Mouse (Mus musculus): ENCODE results near the gene Slc31a2. TPM values are rescaled to one million over a fixed set of nuclear protein-coding genes. Genes with fewer than 3 reads are reported as not detected.
A peak's percentile ranks its signal among the peaks of the same experiment; 100 is the strongest.

Gene Slc31a2
- total and polyA plus RNA-seq, 3 experiments = 6.2 to 8.6 (median 6.9) TPM

GRCm38 (mm10) chr4:62286257-62286991 lies 24.1 kb downstream of the Slc31a2 start (continued):
- no peak for TF ChIP-seq PAX5 (IDR thresholded peaks at IDR 0.05; ENCODE audit: low read length)
- TF ChIP-seq BHLHE40 (IDR thresholded peaks at IDR 0.05; ENCODE audit: low read depth, low read length) = peak; percentile 83
- TF ChIP-seq RAD21 (IDR thresholded peaks at IDR 0.05; ENCODE audit: low read depth, low read length) = no peak
- no peak for TF ChIP-seq ZC3H11A (IDR thresholded peaks at IDR 0.05; ENCODE audit: low read depth, low read length)
- TF ChIP-seq TBP (conservative IDR thresholded peaks at IDR 0.05; ENCODE audit: low read depth, low read length) = no peak
- peak; percentile 84 for TF ChIP-seq USF2 (conservative IDR thresholded peaks at IDR 0.05; ENCODE audit: low read depth, low read length)
- no peak; the same call in 1 of the 2 replicates for TF ChIP-seq GABPA (IDR thresholded peaks at IDR 0.05; ENCODE audit: insufficient replicate concordance, low read depth, low read length)
- TF ChIP-seq CHD2 (IDR thresholded peaks at IDR 0.05; ENCODE audit: low read length) = peak; percentile 32; the same call in 1 of the 2 replicates

GRCm38 (mm10) chr4:62286992-62287900 lies 24.9 kb downstream of the Slc31a2 start:
- dilution Hi-C loops (cut with MboI; ENCODE audit: extremely low pct_ligation_motif_present, extremely low pct_unique_long_range_greater_than_20kb, low sequenced_read_pairs) = no loop called here
- Histone ChIP-seq H3K9me3 (replicated peaks; ENCODE audit: low read length) (no peaks in the 10 kb centered on the region), H3K4me3 (replicated peaks in 1 of 3; ENCODE audit: low read depth in 2 of 3, low read length in 2 of 3, poor library complexity in 1 of 3) (peak overlapping the region; percentile 74 to 80 (median 76)), H3K4me2 (ENCODE audit: insufficient read depth, low read depth, poor library complexity, severe bottlenecking) (peak overlapping the region; percentile 87), H3K4me1 (ENCODE audit: control insufficient read depth in 1 of 2, insufficient read depth in 2 of 2) (peaks cover 28 to 69% of the 10 kb centered on the region in 2 experiments), H3K27ac (ENCODE audit: insufficient read depth, low read depth) (no peak overlapping the region), H3K36me3 (replicated peaks in 1 of 2; ENCODE audit: control insufficient read depth in 1 of 2, insufficient read depth in 1 of 2, low read length in 1 of 2) (peaks cover 0 to 23% of the 10 kb centered on the region in 2 experiments), H3K79me2 (replicated peaks; ENCODE audit: control insufficient read depth, extremely low read depth, insufficient read depth, poor library complexity, severe bottlenecking) (0 out of 2 replicates have a peak, but pooled peaks cover 3% of the 10 kb centered on the region), H3K27me3 (replicated peaks) (peaks cover 2% of the 10 kb centered on the region), H3K9ac (ENCODE audit: insufficient read depth, low read depth) (peak overlapping the region; percentile 42)
- no peak for TF ChIP-seq ETS1 (conservative IDR thresholded peaks at IDR 0.05; ENCODE audit: low read depth, low read length)
- TF ChIP-seq USF1 (IDR thresholded peaks at IDR 0.05; ENCODE audit: low read depth, low read length) = no peak
- no peak for TF ChIP-seq USF2 (conservative IDR thresholded peaks at IDR 0.05; ENCODE audit: low read depth, low read length)
- TF ChIP-seq E2F4 (IDR thresholded peaks at IDR 0.05; ENCODE audit: insufficient replicate concordance, low read depth, low read length) = no peak
- no peak for TF ChIP-seq POLR2A (IDR thresholded peaks at IDR 0.05; ENCODE audit: low read depth, low read length)
- TF ChIP-seq RCOR1 (conservative IDR thresholded peaks at IDR 0.05; ENCODE audit: low read depth, low read length) = no peak
- TF ChIP-seq POLR2AphosphoS2 (IDR thresholded peaks at IDR 0.05; ENCODE audit: low read depth, low read length) = no peak
- TF ChIP-seq NELFE (IDR thresholded peaks at IDR 0.05; ENCODE audit: low read depth, low read length) = no peak
- TF ChIP-seq GABPA (IDR thresholded peaks at IDR 0.05; ENCODE audit: insufficient replicate concordance, low read depth, low read length) = no peak
- TF ChIP-seq ZMIZ1 (IDR thresholded peaks at IDR 0.05; ENCODE audit: low read depth, low read length) = no peak
- no peak for TF ChIP-seq RAD21 (IDR thresholded peaks at IDR 0.05; ENCODE audit: low read depth, low read length)
- TF ChIP-seq MAX (IDR thresholded peaks at IDR 0.05; ENCODE audit: low read length) = no peak
- TF ChIP-seq KAT2A (IDR thresholded peaks at IDR 0.05; ENCODE audit: insufficient replicate concordance, low read length) = no peak
- no peak for TF ChIP-seq EP300 (IDR thresholded peaks at IDR 0.05; ENCODE audit: low read length)
- TF ChIP-seq CHD1 (IDR thresholded peaks at IDR 0.05; ENCODE audit: low read depth, low read length) = no peak
- TF ChIP-seq SIN3A (IDR thresholded peaks at IDR 0.05; ENCODE audit: low read length) = no peak
- no peak for TF ChIP-seq MAFK (IDR thresholded peaks at IDR 0.05; ENCODE audit: insufficient replicate concordance, low read length)
- in situ Hi-C loops (cut with MboI; ENCODE audit: low pct_ligation_motif_present, low pct_unique_long_range_greater_than_20kb, low sequenced_read_pairs) = no loop called here
- peak; percentile 17 for DNase-seq (ENCODE audit: extremely low read depth)
